Mouse (Mus musculus) E14TG2a.4 (cell line): Measurements from ENCODE around the gene Inpp5b.
A peak's percentile ranks its signal among the peaks of the same experiment; 100 is the strongest.

Experiments
- CTCF ChIP-seq: conservative IDR thresholded peaks from 2 replicates; pipeline ENCODE4 v1.5.1; 2014; ENCODE audit warnings: low read length
- NANOG ChIP-seq: IDR thresholded peaks from 2 replicates; pipeline ENCODE4 v1.6.1; 2014; ENCODE audit warnings: borderline replicate concordance, low read length, mixed read lengths

GRCm38 (mm10) chr4:124709961-124710446, 31.6 kb upstream of the Inpp5b start:
- TF ChIP-seq CTCF: no peak
- TF ChIP-seq NANOG: peak; percentile 75; the same call in 1 of the 2 replicates
